Mouse (Mus musculus) bone marrow macrophage, adult 2 months (primary cell): ENCODE data around the gene Csrp1.

Experiments used
- CTCF ChIP-seq: IDR thresholded peaks from 2 replicates; pipeline ENCODE4 v1.5.1; 2012; ENCODE audit warnings: low read depth, mild to moderate bottlenecking, low read length, moderate library complexity
- POLR2A ChIP-seq: IDR thresholded peaks from 2 replicates; pipeline ENCODE4 v1.6.1; 2012; ENCODE audit warnings: mild to moderate bottlenecking, low read depth, low read length, borderline replicate concordance

- TF ChIP-seq CTCF (no peak), POLR2A (no peak)
Measured at GRCm38 (mm10) chr1:135725936-135726335, 6.1 kb downstream of the Csrp1 start.
